Mouse (Mus musculus): ENCODE measurements at regions not wholly inside any gene's neighbourhood (a gene's known extent, or its start where the extent isn't known, plus 50 kb on each side); places are given as distances from the start of the nearest gene placed in this dataset.
A peak's percentile ranks its signal among the peaks of the same experiment; 100 is the strongest.

GRCm38 (mm10) chr15:56774648-56775393 lies 702.6 kb downstream of the Slc22a22 start:
- H3K4me1 ChIP-seq (replicated peaks; ENCODE audit: control insufficient read depth, insufficient read depth) = no peaks in the 10 kb centered on the region
- no peak overlapping the region for H3K9ac ChIP-seq (ENCODE audit: low read length)
- no peaks in the 10 kb centered on the region for H3K27me3 ChIP-seq (ENCODE audit: control insufficient read depth, insufficient read depth, low read length)
- ATAC-seq (ENCODE audit: low FRiP score, low TSS enrichment) (no peak), DNase-seq (ENCODE audit: low spot score) (no peak)
- H3K36me3 ChIP-seq (ENCODE audit: control insufficient read depth, insufficient read depth, low read length) = no peaks in the 10 kb centered on the region
- TF ChIP-seq EP300 (optimal IDR thresholded peaks at IDR 0.05) (no peak), CTCF (IDR thresholded peaks at IDR 0.05; ENCODE audit: low read depth) (no peak)
- H3K4me3 ChIP-seq (ENCODE audit: low read depth, low read length) = no peak overlapping the region
- no peaks in the 10 kb centered on the region for H3K9me3 ChIP-seq (ENCODE audit: control insufficient read depth, low read length)
- WGBS = 22% methylated on average over 9 of the region's 9 CpGs
- H3K27ac ChIP-seq (replicated peaks) = no peak overlapping the region
- no peak overlapping the region for H3K4me2 ChIP-seq (replicated peaks; ENCODE audit: low read depth)

- WGBS = 61% methylated on average over 6 of the region's 6 CpGs
- no peak for ATAC-seq (ENCODE audit: low FRiP score, low TSS enrichment)
- DNase-seq (ENCODE audit: low spot score) = no peak
Observed at GRCm38 (mm10) chr15:56766356-56766755, 711.1 kb downstream of the Slc22a22 start.

GRCm38 (mm10) chr15:56764957-56765482 lies 712.4 kb downstream of the Slc22a22 start:
- H3K9ac ChIP-seq (ENCODE audit: low read length) = no peak overlapping the region; the same call in 1 of the 2 replicates
- peak; percentile 96 for ATAC-seq (ENCODE audit: low FRiP score, low TSS enrichment)
- peak; percentile 61 for DNase-seq (ENCODE audit: low spot score)
- TF ChIP-seq EP300 (optimal IDR thresholded peaks at IDR 0.05) = no peak
- TF ChIP-seq CTCF (IDR thresholded peaks at IDR 0.05; ENCODE audit: low read depth) = no peak
- H3K27me3 ChIP-seq (ENCODE audit: control insufficient read depth, insufficient read depth, low read length) = no peaks in the 10 kb centered on the region
- H3K4me2 ChIP-seq (replicated peaks; ENCODE audit: low read depth) = peak overlapping the region; percentile 41; the same call in 1 of the 2 replicates
- peak overlapping the region; percentile 61 for H3K27ac ChIP-seq (replicated peaks)
- H3K9me3 ChIP-seq (ENCODE audit: control insufficient read depth, low read length) = no peaks in the 10 kb centered on the region
- WGBS = 8% methylated on average over 9 of the region's 9 CpGs
- no peaks in the 10 kb centered on the region for H3K36me3 ChIP-seq (ENCODE audit: control insufficient read depth, insufficient read depth, low read length)
- H3K4me1 ChIP-seq (replicated peaks; ENCODE audit: control insufficient read depth, insufficient read depth) = no peaks in the 10 kb centered on the region; the same call in 1 of the 2 replicates
- no peak overlapping the region for H3K4me3 ChIP-seq (ENCODE audit: low read depth, low read length)

More at GRCm38 (mm10) chr15:56766356-56766755, 711.1 kb downstream of the Slc22a22 start:
- TF ChIP-seq CTCF (IDR thresholded peaks at IDR 0.05; ENCODE audit: low read depth) (no peak), EP300 (optimal IDR thresholded peaks at IDR 0.05) (no peak)
- Histone ChIP-seq H3K4me1 (replicated peaks; ENCODE audit: control insufficient read depth, insufficient read depth) (no peaks in the 10 kb centered on the region; the same call in 1 of the 2 replicates), H3K9me3 (ENCODE audit: control insufficient read depth, low read length) (no peaks in the 10 kb centered on the region), H3K27me3 (ENCODE audit: control insufficient read depth, insufficient read depth, low read length) (no peaks in the 10 kb centered on the region), H3K36me3 (ENCODE audit: control insufficient read depth, insufficient read depth, low read length) (no peaks in the 10 kb centered on the region), H3K27ac (replicated peaks) (no peak overlapping the region), H3K4me3 (ENCODE audit: low read depth, low read length) (no peak overlapping the region), H3K9ac (ENCODE audit: low read length) (no peak overlapping the region), H3K4me2 (replicated peaks; ENCODE audit: low read depth) (no peak overlapping the region)

- no peaks in the 10 kb centered on the region for H3K27me3 ChIP-seq (ENCODE audit: control insufficient read depth, insufficient read depth, low read length)
- H3K9me3 ChIP-seq (ENCODE audit: control insufficient read depth, low read length) = no peaks in the 10 kb centered on the region
- H3K4me1 ChIP-seq (replicated peaks; ENCODE audit: control insufficient read depth, insufficient read depth) = no peaks in the 10 kb centered on the region; the same call in 1 of the 2 replicates
- ATAC-seq (ENCODE audit: low FRiP score, low TSS enrichment) = no peak
- H3K4me3 ChIP-seq (ENCODE audit: low read depth, low read length) = no peak overlapping the region
- TF ChIP-seq EP300 (optimal IDR thresholded peaks at IDR 0.05) (no peak), CTCF (IDR thresholded peaks at IDR 0.05; ENCODE audit: low read depth) (no peak)
- WGBS = 49% methylated on average over 5 of the region's 5 CpGs
- no peak for DNase-seq (ENCODE audit: low spot score)
- H3K4me2 ChIP-seq (replicated peaks; ENCODE audit: low read depth) = no peak overlapping the region
- no peak overlapping the region for H3K9ac ChIP-seq (ENCODE audit: low read length)
- no peak overlapping the region for H3K27ac ChIP-seq (replicated peaks)
- no peaks in the 10 kb centered on the region for H3K36me3 ChIP-seq (ENCODE audit: control insufficient read depth, insufficient read depth, low read length)
Observed at GRCm38 (mm10) chr15:56764019-56764418, 713.4 kb downstream of the Slc22a22 start.

- Histone ChIP-seq H3K9me3 (ENCODE audit: control insufficient read depth, low read length) (no peaks in the 10 kb centered on the region), H3K36me3 (ENCODE audit: control insufficient read depth, insufficient read depth, low read length) (no peaks in the 10 kb centered on the region), H3K27me3 (ENCODE audit: control insufficient read depth, insufficient read depth, low read length) (no peaks in the 10 kb centered on the region), H3K4me1 (replicated peaks; ENCODE audit: control insufficient read depth, insufficient read depth) (no peaks in the 10 kb centered on the region), H3K9ac (ENCODE audit: low read length) (no peak overlapping the region), H3K4me2 (replicated peaks; ENCODE audit: low read depth) (no peak overlapping the region), H3K27ac (replicated peaks) (no peak overlapping the region), H3K4me3 (ENCODE audit: low read depth, low read length) (no peak overlapping the region)
- no peak for ATAC-seq (ENCODE audit: low FRiP score, low TSS enrichment)
- WGBS = 51% methylated on average over 1 of the region's 1 CpGs
- no peak for DNase-seq (ENCODE audit: low spot score)
- TF ChIP-seq EP300 (optimal IDR thresholded peaks at IDR 0.05) (no peak), CTCF (IDR thresholded peaks at IDR 0.05; ENCODE audit: low read depth) (no peak)
Observed at GRCm38 (mm10) chr15:56746698-56747097, 730.7 kb downstream of the Slc22a22 start.

GRCm38 (mm10) chr15:56744915-56745314 lies 732.5 kb downstream of the Slc22a22 start:
- Histone ChIP-seq H3K9me3 (ENCODE audit: control insufficient read depth, low read length) (no peaks in the 10 kb centered on the region), H3K4me1 (replicated peaks; ENCODE audit: control insufficient read depth, insufficient read depth) (no peaks in the 10 kb centered on the region), H3K4me3 (ENCODE audit: low read depth, low read length) (no peak overlapping the region), H3K4me2 (replicated peaks; ENCODE audit: low read depth) (no peak overlapping the region), H3K9ac (ENCODE audit: low read length) (no peak overlapping the region), H3K27me3 (ENCODE audit: control insufficient read depth, insufficient read depth, low read length) (no peaks in the 10 kb centered on the region), H3K36me3 (ENCODE audit: control insufficient read depth, insufficient read depth, low read length) (no peaks in the 10 kb centered on the region), H3K27ac (replicated peaks) (no peak overlapping the region)
- ATAC-seq (ENCODE audit: low FRiP score, low TSS enrichment) (no peak), DNase-seq (ENCODE audit: low spot score) (no peak)
- WGBS = 60% methylated on average over 4 of the region's 4 CpGs
- no peak for TF ChIP-seq EP300 (optimal IDR thresholded peaks at IDR 0.05)
- TF ChIP-seq CTCF (IDR thresholded peaks at IDR 0.05; ENCODE audit: low read depth) = peak; percentile 76

Measured in stomach, postnatal 0 days (tissue).